In the genomic region with DNA sequence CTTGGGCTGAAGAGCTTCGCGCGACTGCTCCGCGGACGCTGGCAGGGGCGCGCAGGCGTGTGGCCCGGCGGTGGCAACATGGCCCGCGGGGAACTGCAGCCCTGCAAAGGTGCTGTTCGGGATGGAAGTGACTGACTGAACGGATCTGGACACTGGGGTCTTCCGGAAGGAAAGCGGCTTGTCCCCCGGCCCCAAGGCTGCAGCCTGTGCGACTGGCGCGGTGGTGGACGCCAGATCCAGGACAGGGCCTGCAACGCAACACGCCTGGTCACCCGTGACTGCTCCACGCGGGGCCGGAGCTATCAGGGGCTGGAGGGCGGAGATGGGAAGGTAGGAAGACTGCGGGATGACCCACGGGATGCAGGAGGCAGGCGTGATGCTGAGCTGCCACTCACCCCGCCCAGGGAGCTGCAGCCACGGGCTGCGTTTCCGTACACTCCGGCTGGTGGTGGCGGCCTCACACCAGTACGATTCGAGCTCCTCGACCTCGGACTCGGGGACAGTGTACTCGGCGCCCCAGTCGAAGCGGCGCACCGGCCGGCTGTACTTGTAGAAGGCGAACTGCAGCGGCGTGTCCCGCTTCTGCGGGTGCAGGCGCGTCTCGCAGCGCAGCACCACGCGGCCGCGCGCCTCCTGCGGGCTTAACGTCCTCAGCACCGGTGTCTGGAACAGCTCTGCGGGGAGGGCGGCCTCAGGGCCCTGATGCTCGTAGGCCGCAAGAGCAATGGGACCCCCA, we compare ENCODE assay signal across 8 mouse cellular contexts. TPM values are rescaled to one million over a fixed set of nuclear protein-coding genes. Genes with fewer than 3 reads are reported as not detected.
DNase-seq lines count a peak whose midpoint lies in the region; ATAC-seq and TF ChIP-seq lines count a peak whose summit lies in the region.

No protein-coding gene starts in this region.

- peak overlapping the region; percentile 67 for H3K4me3 ChIP-seq in testis, adult 2 months (ENCODE audit: control insufficient read depth, low read depth, low read length)
- peak overlapping the region; percentile 65 for H3K4me3 ChIP-seq in forebrain, embryonic 15.5 days
- peak overlapping the region; percentile 53 for H3K4me3 ChIP-seq in kidney, embryonic 15.5 days (replicated peaks)
- H3K4me3 ChIP-seq in liver, postnatal 0 days (ENCODE audit: low read depth, low read length): peak overlapping the region; percentile 43

- H3K9ac ChIP-seq in forebrain, embryonic 15.5 days (replicated peaks): peak overlapping the region; percentile 64
- peak overlapping the region; percentile 41 for H3K9ac ChIP-seq in kidney, embryonic 15.5 days
- H3K9ac ChIP-seq in liver, postnatal 0 days (replicated peaks): peak overlapping the region; percentile 44

- no peak for TF ChIP-seq EP300 in liver, postnatal 0 days (IDR thresholded peaks at IDR 0.05; ENCODE audit: low read depth)

- ATAC-seq in forebrain, embryonic 15.5 days (replicated peaks): peak; percentile 86
- ATAC-seq in kidney, embryonic 15.5 days (replicated peaks; ENCODE audit: low FRiP score): peak; percentile 66
- ATAC-seq in liver, postnatal 0 days: peak; percentile 33; the same call in 1 of the 2 replicates

- H3K4me2 ChIP-seq in forebrain, embryonic 15.5 days (replicated peaks): peak overlapping the region; percentile 95
- peak overlapping the region; percentile 97 for H3K4me2 ChIP-seq in kidney, embryonic 15.5 days
- peak overlapping the region; percentile 71 for H3K4me2 ChIP-seq in liver, postnatal 0 days (ENCODE audit: low read depth, low read length)

- WGBS in forebrain, embryonic 15.5 days: under 1% methylated on average over 71 of the region's 71 CpGs
- WGBS in kidney, embryonic 15.5 days: under 1% methylated on average over 71 of the region's 71 CpGs
- WGBS in liver, postnatal 0 days (ENCODE audit: insufficient replicate concordance): 3% methylated on average over 69 of the region's 71 CpGs

- no peak for TF ChIP-seq CTCF in testis, adult 2 months (IDR thresholded peaks at IDR 0.05; ENCODE audit: control insufficient read depth, insufficient read depth, insufficient replicate concordance, low read depth, low read length)
- TF ChIP-seq CTCF in liver, postnatal 0 days (IDR thresholded peaks at IDR 0.05; ENCODE audit: low read depth): peak; percentile 14

- no peaks in the 10 kb centered on the region; the same call in 1 of the 2 replicates for H3K27me3 ChIP-seq in testis, adult 2 months (ENCODE audit: control insufficient read depth, insufficient read depth, low read length)
- peaks cover 28% of the 10 kb centered on the region for H3K27me3 ChIP-seq in forebrain, embryonic 15.5 days
- H3K27me3 ChIP-seq in kidney, embryonic 15.5 days: peaks cover 58% of the 10 kb centered on the region
- H3K27me3 ChIP-seq in liver, postnatal 0 days (ENCODE audit: insufficient read depth, low read length): peaks cover 28% of the 10 kb centered on the region

- H3K4me1 ChIP-seq in testis, adult 2 months (ENCODE audit: control insufficient read depth, insufficient read depth, low read length): peaks cover 14% of the 10 kb centered on the region
- peaks cover 17% of the 10 kb centered on the region for H3K4me1 ChIP-seq in forebrain, embryonic 15.5 days
- peaks cover 17% of the 10 kb centered on the region for H3K4me1 ChIP-seq in kidney, embryonic 15.5 days
- peaks cover 10% of the 10 kb centered on the region for H3K4me1 ChIP-seq in liver, postnatal 0 days (ENCODE audit: insufficient read depth)

- no peak overlapping the region for H3K27ac ChIP-seq in testis, adult 2 months (ENCODE audit: control insufficient read depth, insufficient read depth, low read depth, low read length)
- no peak overlapping the region for H3K27ac ChIP-seq in forebrain, embryonic 15.5 days (replicated peaks)
- H3K27ac ChIP-seq in kidney, embryonic 15.5 days: no peak overlapping the region
- no peak overlapping the region for H3K27ac ChIP-seq in liver, postnatal 0 days (ENCODE audit: low read depth)

- no peaks in the 10 kb centered on the region for H3K36me3 ChIP-seq in testis, adult 2 months (ENCODE audit: control insufficient read depth, insufficient read depth, low read length)
- H3K36me3 ChIP-seq in forebrain, embryonic 15.5 days: no peaks in the 10 kb centered on the region
- no peaks in the 10 kb centered on the region for H3K36me3 ChIP-seq in kidney, embryonic 15.5 days
- no peaks in the 10 kb centered on the region for H3K36me3 ChIP-seq in liver, postnatal 0 days (replicated peaks; ENCODE audit: insufficient read depth, low read length)

- no peak for TF ChIP-seq POLR2A in testis, adult 2 months (IDR thresholded peaks at IDR 0.05; ENCODE audit: control insufficient read depth, low read depth, low read length)

- no peaks in the 10 kb centered on the region for H3K9me3 ChIP-seq in forebrain, embryonic 15.5 days
- H3K9me3 ChIP-seq in kidney, embryonic 15.5 days (replicated peaks): no peaks in the 10 kb centered on the region
- no peaks in the 10 kb centered on the region for H3K9me3 ChIP-seq in liver, postnatal 0 days (ENCODE audit: low read length)

- no peak for DNase-seq in testis, postnatal 14 days (ENCODE audit: low spot score)
- DNase-seq in cerebellum, adult 11-12 months: peak; percentile 56
- peak; percentile 50 for DNase-seq in liver, postnatal 0 days
- DNase-seq in retina, postnatal 1 day: peak; percentile 59
- DNase-seq in MN1 (ENCODE audit: low spot score): no peak

RNA-seq across cellular contexts. Expression of a gene that starts 5.1 kb away (rescaled TPM):
- polyA plus RNA-seq in testis, adult 2 months (2012; rRNA removed): 0.16 and 0.23 TPM in 2 replicates
- 0.22 and 0.28 TPM in 2 replicates for polyA plus RNA-seq in forebrain, embryonic 15.5 days (2015; fragmentation: Nextera tagmentation; extraction: Ambion mirVana)
- 0.21 TPM in 1 of 2 replicates, not detected in the other for polyA plus RNA-seq in kidney, embryonic 15.5 days (2015; fragmentation: Nextera tagmentation; extraction: Ambion mirVana)
- 0.36 and 0.41 TPM in 2 replicates for polyA plus RNA-seq in liver, postnatal 0 days (2015; fragmentation: Nextera tagmentation; extraction: Ambion mirVana)

RNA-seq across cellular contexts. Expression of a gene that starts 19.8 kb away (rescaled TPM):
- polyA plus RNA-seq in testis, adult 2 months (2012; rRNA removed): 5.2 and 5.9 TPM in 2 replicates
- polyA plus RNA-seq in forebrain, embryonic 15.5 days (2015; fragmentation: Nextera tagmentation; extraction: Ambion mirVana): not detected in 2 replicates
- not detected in 2 replicates for polyA plus RNA-seq in kidney, embryonic 15.5 days (2015; fragmentation: Nextera tagmentation; extraction: Ambion mirVana)
- 9.0 and 10.4 TPM in 2 replicates for polyA plus RNA-seq in liver, postnatal 0 days (2015; fragmentation: Nextera tagmentation; extraction: Ambion mirVana)

RNA-seq across cellular contexts. Expression of a gene that starts 22.3 kb away (rescaled TPM):
- polyA plus RNA-seq in testis, adult 2 months (2012; rRNA removed): 4.4 and 6.2 TPM in 2 replicates
- polyA plus RNA-seq in forebrain, embryonic 15.5 days (2015; fragmentation: Nextera tagmentation; extraction: Ambion mirVana): 36.4 and 36.8 TPM in 2 replicates
- 35.0 and 39.7 TPM in 2 replicates for polyA plus RNA-seq in kidney, embryonic 15.5 days (2015; fragmentation: Nextera tagmentation; extraction: Ambion mirVana)
- polyA plus RNA-seq in liver, postnatal 0 days (2015; fragmentation: Nextera tagmentation; extraction: Ambion mirVana): 26.1 and 29.1 TPM in 2 replicates

RNA-seq across cellular contexts. Expression of a gene that starts 22.8 kb away (rescaled TPM):
- polyA plus RNA-seq in testis, adult 2 months (2012; rRNA removed): 0.99 and 1.5 TPM in 2 replicates
- 0.22 and 0.40 TPM in 2 replicates for polyA plus RNA-seq in forebrain, embryonic 15.5 days (2015; fragmentation: Nextera tagmentation; extraction: Ambion mirVana)
- polyA plus RNA-seq in kidney, embryonic 15.5 days (2015; fragmentation: Nextera tagmentation; extraction: Ambion mirVana): 0.22 and 0.31 TPM in 2 replicates
- polyA plus RNA-seq in liver, postnatal 0 days (2015; fragmentation: Nextera tagmentation; extraction: Ambion mirVana): 0.97 and 1.7 TPM in 2 replicates

RNA-seq across cellular contexts. Expression of a gene that starts 40.1 kb away (rescaled TPM):
- polyA plus RNA-seq in testis, adult 2 months (2012; rRNA removed): 5.5 and 6.3 TPM in 2 replicates
- polyA plus RNA-seq in forebrain, embryonic 15.5 days (2015; fragmentation: Nextera tagmentation; extraction: Ambion mirVana): 7.6 and 7.7 TPM in 2 replicates
- polyA plus RNA-seq in kidney, embryonic 15.5 days (2015; fragmentation: Nextera tagmentation; extraction: Ambion mirVana): 9.1 and 9.2 TPM in 2 replicates
- polyA plus RNA-seq in liver, postnatal 0 days (2015; fragmentation: Nextera tagmentation; extraction: Ambion mirVana): 5.0 and 6.0 TPM in 2 replicates

Comparison
In these comparisons a context has a peak if more than half of its experiments do, and no peak if none do; other contexts are left out.
1. DNase-seq: peak in cerebellum, adult 11-12 months (single experiment), liver, postnatal 0 days (single experiment) and retina, postnatal 1 day (single experiment); none in testis, postnatal 14 days (single experiment) and MN1 (single experiment).
2. ATAC-seq: peak in every context shown above with its lines; median percentile 86 in forebrain, embryonic 15.5 days; 66 in kidney, embryonic 15.5 days; 33 in liver, postnatal 0 days.
3. Peak in every context shown above with its lines, with median percentiles within 50 percentile points of each other: H3K4me3 ChIP-seq, H3K4me2 ChIP-seq and H3K9ac ChIP-seq.